In the genomic region with DNA sequence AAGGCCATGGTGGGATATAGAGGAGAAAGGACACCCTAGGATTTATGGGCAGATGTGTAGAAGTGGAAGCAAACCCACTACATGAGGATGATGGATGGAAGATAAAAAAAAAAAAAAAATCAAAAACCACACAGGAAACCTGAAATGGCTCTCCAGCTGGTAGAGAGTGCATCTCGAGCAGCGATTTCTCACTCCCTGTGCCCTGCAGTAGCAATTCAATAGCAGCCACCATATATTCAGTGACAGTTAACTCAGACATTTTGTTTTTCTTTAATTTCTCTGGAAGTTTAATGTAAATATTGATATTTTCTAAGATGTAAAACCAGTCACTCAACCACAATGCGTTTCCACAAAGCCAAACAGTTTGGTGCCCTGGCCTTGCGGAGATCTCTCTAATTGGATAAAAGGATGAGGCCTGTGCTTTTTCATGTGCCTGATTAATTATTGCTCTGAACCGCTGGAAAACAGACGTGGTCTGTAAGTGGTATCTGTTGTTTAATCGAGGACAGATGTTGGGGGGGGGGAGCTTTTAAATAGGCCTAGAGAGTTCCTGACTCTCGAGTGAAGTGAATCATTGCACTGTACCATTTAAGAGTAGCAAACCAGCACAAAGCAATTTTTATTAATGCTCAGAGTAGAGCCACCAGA, we compare ENCODE assay signal across 30 mouse cellular contexts.
DNase-seq lines count a peak whose midpoint lies in the region; ATAC-seq and TF ChIP-seq lines count a peak whose summit lies in the region.
"Had no signal": no experiment of that assay in that cellular context is flagged by ENCODE, and none has a peak within 500 bp of the region (broad histone marks: within the 10 kb centered on the region; RNA-seq: fewer than 3 reads in every experiment).

No protein-coding gene starts in this region.

- H3K4me2 ChIP-seq in kidney, embryonic 14.5 days (replicated peaks; ENCODE audit: low read depth, low read length): no peak overlapping the region
- H3K4me2 ChIP-seq in stomach, embryonic 14.5 days (replicated peaks; ENCODE audit: low read depth, low read length): no peak overlapping the region
- H3K4me2 ChIP-seq in stomach, postnatal 0 days (replicated peaks; ENCODE audit: low read depth): no peak overlapping the region
- H3K4me2 ChIP-seq in intestine, embryonic 16.5 days (ENCODE audit: low read depth, low read length): no peak overlapping the region
- H3K4me2 ChIP-seq in forebrain, postnatal 0 days (ENCODE audit: low read depth): no peak overlapping the region
- H3K4me2 ChIP-seq: embryonic facial prominence, embryonic 15.5 days; forebrain, embryonic 12.5 days; heart, embryonic 11.5 days; hindbrain, embryonic 13.5 days; limb, embryonic 15.5 days; liver, embryonic 13.5 days had no signal

- no peaks in the 10 kb centered on the region for H3K36me3 ChIP-seq in kidney, embryonic 14.5 days (ENCODE audit: control insufficient read depth, insufficient read depth, low read length)
- no peaks in the 10 kb centered on the region for H3K36me3 ChIP-seq in stomach, embryonic 14.5 days (ENCODE audit: control insufficient read depth, insufficient read depth, low read length)
- no peaks in the 10 kb centered on the region for H3K36me3 ChIP-seq in stomach, postnatal 0 days (ENCODE audit: control insufficient read depth, insufficient read depth, low read length)
- H3K36me3 ChIP-seq in intestine, embryonic 16.5 days (ENCODE audit: control insufficient read depth, insufficient read depth, low read length): no peaks in the 10 kb centered on the region
- H3K36me3 ChIP-seq in forebrain, postnatal 0 days (ENCODE audit: insufficient read depth): no peaks in the 10 kb centered on the region
- H3K36me3 ChIP-seq: embryonic facial prominence, embryonic 15.5 days; forebrain, embryonic 12.5 days; hindbrain, embryonic 13.5 days; limb, embryonic 15.5 days; liver, embryonic 13.5 days had no signal

- no peaks in the 10 kb centered on the region for H3K9me3 ChIP-seq in kidney, embryonic 14.5 days (ENCODE audit: control insufficient read depth, low read length)
- H3K9me3 ChIP-seq in stomach, embryonic 14.5 days (ENCODE audit: control insufficient read depth, low read depth, low read length): no peaks in the 10 kb centered on the region
- H3K9me3 ChIP-seq in stomach, postnatal 0 days (ENCODE audit: control insufficient read depth, low read length): no peaks in the 10 kb centered on the region
- no peaks in the 10 kb centered on the region for H3K9me3 ChIP-seq in intestine, embryonic 16.5 days (ENCODE audit: control insufficient read depth, low read length)
- H3K9me3 ChIP-seq in forebrain, postnatal 0 days (ENCODE audit: low read length): no peaks in the 10 kb centered on the region
- H3K9me3 ChIP-seq: embryonic facial prominence, embryonic 15.5 days; forebrain, embryonic 12.5 days; hindbrain, embryonic 13.5 days; limb, embryonic 15.5 days; liver, embryonic 13.5 days had no signal

- H3K4me1 ChIP-seq in kidney, embryonic 14.5 days (ENCODE audit: control insufficient read depth, insufficient read depth, low read length): peaks cover 10% of the 10 kb centered on the region; the same call in 1 of the 2 replicates
- peaks cover 3% of the 10 kb centered on the region; the same call in 1 of the 2 replicates for H3K4me1 ChIP-seq in stomach, embryonic 14.5 days (ENCODE audit: control insufficient read depth, insufficient read depth, low read length)
- no peaks in the 10 kb centered on the region for H3K4me1 ChIP-seq in stomach, postnatal 0 days (replicated peaks; ENCODE audit: control insufficient read depth, insufficient read depth)
- no peaks in the 10 kb centered on the region for H3K4me1 ChIP-seq in intestine, embryonic 16.5 days (ENCODE audit: control insufficient read depth, insufficient read depth, low read length)
- H3K4me1 ChIP-seq in forebrain, postnatal 0 days (ENCODE audit: insufficient read depth): no peaks in the 10 kb centered on the region
- H3K4me1 ChIP-seq: embryonic facial prominence, embryonic 15.5 days; forebrain, embryonic 12.5 days; hindbrain, embryonic 13.5 days; limb, embryonic 15.5 days; liver, embryonic 13.5 days had no signal

- ATAC-seq in kidney, embryonic 14.5 days (ENCODE audit: low FRiP score, low TSS enrichment): peak; percentile 77
- ATAC-seq in stomach, embryonic 14.5 days (ENCODE audit: insufficient number of reproducible peaks, insufficient read depth, low FRiP score, low read depth): no peak
- ATAC-seq in stomach, postnatal 0 days (ENCODE audit: low FRiP score, low TSS enrichment): no peak
- ATAC-seq in intestine, embryonic 16.5 days: peak; percentile 36; the same call in 1 of the 2 replicates
- no peak for ATAC-seq in forebrain, postnatal 0 days
- ATAC-seq: CD4-positive, CD25-positive, alpha-beta regulatory T cell, adult 4 months had no signal

- H3K9ac ChIP-seq in kidney, embryonic 14.5 days (ENCODE audit: low read depth, low read length): no peak overlapping the region
- H3K9ac ChIP-seq in stomach, embryonic 14.5 days (replicated peaks; ENCODE audit: low read depth, low read length): no peak overlapping the region
- no peak overlapping the region for H3K9ac ChIP-seq in stomach, postnatal 0 days (ENCODE audit: low read length)
- H3K9ac ChIP-seq in intestine, embryonic 16.5 days (ENCODE audit: low read depth, low read length): no peak overlapping the region
- no peak overlapping the region for H3K9ac ChIP-seq in forebrain, postnatal 0 days
- H3K9ac ChIP-seq: embryonic facial prominence, embryonic 15.5 days; forebrain, embryonic 12.5 days; hindbrain, embryonic 13.5 days; limb, embryonic 15.5 days; liver, embryonic 13.5 days had no signal

- 24% methylated on average over 8 of the region's 8 CpGs for WGBS in kidney, embryonic 14.5 days
- 38% methylated on average over 8 of the region's 8 CpGs for WGBS in stomach, embryonic 14.5 days
- 57% methylated on average over 8 of the region's 8 CpGs for WGBS in stomach, postnatal 0 days
- WGBS in intestine, embryonic 16.5 days: 53% methylated on average over 8 of the region's 8 CpGs
- 71% methylated on average over 8 of the region's 8 CpGs for WGBS in forebrain, postnatal 0 days

- H3K4me3 ChIP-seq in kidney, embryonic 14.5 days (ENCODE audit: low read length): no peak overlapping the region
- H3K4me3 ChIP-seq in stomach, embryonic 14.5 days (ENCODE audit: low read depth, low read length): no peak overlapping the region
- no peak overlapping the region for H3K4me3 ChIP-seq in stomach, postnatal 0 days (ENCODE audit: low read depth, low read length)
- no peak overlapping the region for H3K4me3 ChIP-seq in intestine, embryonic 16.5 days (ENCODE audit: low read length)
- H3K4me3 ChIP-seq in forebrain, postnatal 0 days (ENCODE audit: low read depth, low read length): no peak overlapping the region
- H3K4me3 ChIP-seq: embryonic facial prominence, embryonic 15.5 days; forebrain, embryonic 12.5 days; hindbrain, embryonic 13.5 days; layer of hippocampus, adult 2 months; limb, embryonic 15.5 days; liver, embryonic 13.5 days had no signal

- no peak for TF ChIP-seq CTCF in stomach, postnatal 0 days (IDR thresholded peaks at IDR 0.05; ENCODE audit: low read depth)
- no peak for TF ChIP-seq CTCF in forebrain, postnatal 0 days (IDR thresholded peaks at IDR 0.05; ENCODE audit: low read depth)

- no peak for DNase-seq in kidney, postnatal 25 days
- no peak for DNase-seq in stomach, postnatal 0 days (ENCODE audit: low spot score)
- no peak for DNase-seq in forebrain, postnatal 0 days
- DNase-seq in left cerebral cortex, adult 11 months (ENCODE audit: low spot score): no peak
- DNase-seq: adrenal gland, postnatal 25 days; cerebellum, adult 18-20 months; cerebellum, postnatal 10 days; gastrocnemius, postnatal 14 days; heart, adult 18-20 months; heart, postnatal 36 days; kidney, adult 2 months; kidney, postnatal 14 days; left cerebral cortex, postnatal 4 days; liver, embryonic 13.5 days; lung, adult 18-20 months; lung, postnatal 14 days; midbrain, embryonic 14.5 days; right cerebral cortex, adult 18-20 months; spleen, adult 18-20 months; thymus, postnatal 4 days had no signal

- TF ChIP-seq EP300 in stomach, postnatal 0 days (optimal IDR thresholded peaks at IDR 0.05): no peak

- H3K27me3 ChIP-seq in kidney, embryonic 14.5 days (ENCODE audit: control insufficient read depth, insufficient read depth, low read length): no peaks in the 10 kb centered on the region
- no peaks in the 10 kb centered on the region for H3K27me3 ChIP-seq in stomach, embryonic 14.5 days (ENCODE audit: control insufficient read depth, insufficient read depth, low read length)
- H3K27me3 ChIP-seq in stomach, postnatal 0 days (ENCODE audit: control insufficient read depth, insufficient read depth, low read length): no peaks in the 10 kb centered on the region
- H3K27me3 ChIP-seq in intestine, embryonic 16.5 days (replicated peaks; ENCODE audit: control insufficient read depth, insufficient read depth, low read length): no peaks in the 10 kb centered on the region
- H3K27me3 ChIP-seq in forebrain, postnatal 0 days (ENCODE audit: insufficient read depth, low read length): no peaks in the 10 kb centered on the region
- H3K27me3 ChIP-seq: hindbrain, embryonic 13.5 days; liver, embryonic 13.5 days had no signal

- peak overlapping the region; percentile 48; the same call in 1 of the 2 replicates for H3K27ac ChIP-seq in kidney, embryonic 14.5 days (ENCODE audit: low read depth, low read length)
- H3K27ac ChIP-seq in stomach, embryonic 14.5 days (ENCODE audit: low read length): peak overlapping the region; percentile 44; the same call in 1 of the 2 replicates
- H3K27ac ChIP-seq in stomach, postnatal 0 days (replicated peaks): no peak overlapping the region
- H3K27ac ChIP-seq in intestine, embryonic 16.5 days (ENCODE audit: low read length): no peak overlapping the region
- no peak overlapping the region for H3K27ac ChIP-seq in forebrain, postnatal 0 days (ENCODE audit: low read depth, low read length)
- H3K27ac ChIP-seq: embryonic facial prominence, embryonic 15.5 days; forebrain, embryonic 12.5 days; hindbrain, embryonic 13.5 days; layer of hippocampus, adult 2 months; limb, embryonic 15.5 days; liver, embryonic 13.5 days had no signal

Comparison
In these comparisons a context has a peak if more than half of its experiments do, and no peak if none do; other contexts are left out.
1. H3K27ac ChIP-seq: peak in kidney, embryonic 14.5 days (single experiment) and stomach, embryonic 14.5 days (single experiment); none in stomach, postnatal 0 days (single experiment), intestine, embryonic 16.5 days (single experiment) and forebrain, postnatal 0 days (single experiment).
2. ATAC-seq: peak in kidney, embryonic 14.5 days (single experiment) and intestine, embryonic 16.5 days (single experiment); none in stomach, embryonic 14.5 days (single experiment), stomach, postnatal 0 days (single experiment) and forebrain, postnatal 0 days (single experiment).